Mouse (Mus musculus): ENCODE measurements around the gene Gls2. TPM values are rescaled to one million over a fixed set of nuclear protein-coding genes. Genes with fewer than 3 reads are reported as not detected.
"Not testable (repeated sequence)": the region's sequence is repeated elsewhere in the genome, so short reads cannot be mapped to it uniquely, and the experiment has no call there.

The Gls2 gene
- polyA plus RNA-seq, 1 experiment from 2014 or later = 1.3 TPM

- WGBS (ENCODE audit: insufficient replicate concordance) = 92% methylated on average over 10 of the region's 10 CpGs
- not testable (repeated sequence) for ATAC-seq (replicated peaks; ENCODE audit: insufficient number of reproducible peaks, low FRiP score, low TSS enrichment); H3K27ac ChIP-seq (ENCODE audit: low read depth, low read length); H3K9me3 ChIP-seq (replicated peaks; ENCODE audit: control insufficient read depth, low read length); H3K4me3 ChIP-seq (ENCODE audit: low read depth, low read length); H3K9ac ChIP-seq (ENCODE audit: low read depth, low read length); H3K27me3 ChIP-seq (ENCODE audit: control insufficient read depth, insufficient read depth, low read length); H3K36me3 ChIP-seq (ENCODE audit: control insufficient read depth, insufficient read depth, low read length); H3K4me2 ChIP-seq
- peaks cover 16% of the 10 kb centered on the region for H3K4me1 ChIP-seq (ENCODE audit: control insufficient read depth, insufficient read depth, low read length)
Observed at GRCm38 (mm10) chr10:128171348-128171747, 22.9 kb upstream of the Gls2 start.

- Histone ChIP-seq H3K4me1 (ENCODE audit: control insufficient read depth, insufficient read depth, low read length) (peaks cover 18% of the 10 kb centered on the region), H3K9me3 (replicated peaks; ENCODE audit: control insufficient read depth, low read length) (no peaks in the 10 kb centered on the region), H3K27me3 (ENCODE audit: control insufficient read depth, insufficient read depth, low read length) (no peaks in the 10 kb centered on the region), H3K36me3 (ENCODE audit: control insufficient read depth, insufficient read depth, low read length) (no peaks in the 10 kb centered on the region), H3K27ac (ENCODE audit: low read depth, low read length) (peak overlapping the region; percentile 91), H3K4me2 (peak overlapping the region; percentile 85), H3K4me3 (ENCODE audit: low read depth, low read length) (peak overlapping the region; percentile 69), H3K9ac (ENCODE audit: low read depth, low read length) (peak overlapping the region; percentile 75)
- no peak for ATAC-seq (replicated peaks; ENCODE audit: insufficient number of reproducible peaks, low FRiP score, low TSS enrichment)
- WGBS (ENCODE audit: insufficient replicate concordance) = 10% methylated on average over 3 of the region's 3 CpGs
Observed at GRCm38 (mm10) chr10:128175302-128175701, 19.0 kb upstream of the Gls2 start.

GRCm38 (mm10) chr10:128175996-128176755, 18.1 kb upstream of the Gls2 start:
- H3K9me3 ChIP-seq (replicated peaks; ENCODE audit: control insufficient read depth, low read length) = no peaks in the 10 kb centered on the region
- H3K27me3 ChIP-seq (ENCODE audit: control insufficient read depth, insufficient read depth, low read length) = no peaks in the 10 kb centered on the region
- ATAC-seq (replicated peaks; ENCODE audit: insufficient number of reproducible peaks, low FRiP score, low TSS enrichment) = peak; percentile 84
- H3K9ac ChIP-seq (ENCODE audit: low read depth, low read length) = peak overlapping the region; percentile 75
- WGBS (ENCODE audit: insufficient replicate concordance) = under 1% methylated on average over 17 of the region's 17 CpGs
- H3K4me3 ChIP-seq (ENCODE audit: low read depth, low read length) = peak overlapping the region; percentile 69
- no peaks in the 10 kb centered on the region for H3K36me3 ChIP-seq (ENCODE audit: control insufficient read depth, insufficient read depth, low read length)
- peak overlapping the region; percentile 91 for H3K27ac ChIP-seq (ENCODE audit: low read depth, low read length)
- H3K4me2 ChIP-seq = peak overlapping the region; percentile 85
- peaks cover 18% of the 10 kb centered on the region for H3K4me1 ChIP-seq (ENCODE audit: control insufficient read depth, insufficient read depth, low read length)

- H3K9me3 ChIP-seq (replicated peaks; ENCODE audit: control insufficient read depth, low read length) = no peaks in the 10 kb centered on the region
- peaks cover 18% of the 10 kb centered on the region for H3K4me1 ChIP-seq (ENCODE audit: control insufficient read depth, insufficient read depth, low read length)
- H3K4me3 ChIP-seq (ENCODE audit: low read depth, low read length) = no peak overlapping the region
- 74% methylated on average over 4 of the region's 4 CpGs for WGBS (ENCODE audit: insufficient replicate concordance)
- no peaks in the 10 kb centered on the region for H3K27me3 ChIP-seq (ENCODE audit: control insufficient read depth, insufficient read depth, low read length)
- no peak for ATAC-seq (replicated peaks; ENCODE audit: insufficient number of reproducible peaks, low FRiP score, low TSS enrichment)
- no peak overlapping the region for H3K27ac ChIP-seq (ENCODE audit: low read depth, low read length)
- H3K36me3 ChIP-seq (ENCODE audit: control insufficient read depth, insufficient read depth, low read length) = no peaks in the 10 kb centered on the region
- H3K4me2 ChIP-seq = no peak overlapping the region
- no peak overlapping the region for H3K9ac ChIP-seq (ENCODE audit: low read depth, low read length)
Observed at GRCm38 (mm10) chr10:128177316-128177715, 16.9 kb upstream of the Gls2 start.

- Histone ChIP-seq H3K36me3 (ENCODE audit: control insufficient read depth, insufficient read depth, low read length) (no peaks in the 10 kb centered on the region), H3K4me2 (peak within 1 kb of the TSS; percentile 61), H3K9ac (ENCODE audit: low read depth, low read length) (peak within 1 kb of the TSS; percentile 68), H3K27me3 (ENCODE audit: control insufficient read depth, insufficient read depth, low read length) (no peaks in the 10 kb centered on the region), H3K4me1 (ENCODE audit: control insufficient read depth, insufficient read depth, low read length) (peaks cover 7% of the 10 kb centered on the region), H3K4me3 (ENCODE audit: low read depth, low read length) (peak within 1 kb of the TSS; percentile 28), H3K27ac (ENCODE audit: low read depth, low read length) (peak within 1 kb of the TSS; percentile 80), H3K9me3 (replicated peaks; ENCODE audit: control insufficient read depth, low read length) (no peaks in the 10 kb centered on the region)
- 2% methylated on average over 6 of the region's 6 CpGs for WGBS (ENCODE audit: insufficient replicate concordance)
- no peak for ATAC-seq (replicated peaks; ENCODE audit: insufficient number of reproducible peaks, low FRiP score, low TSS enrichment)
Observed at GRCm38 (mm10) chr10:128179989-128180388, 14.3 kb upstream of the Gls2 start, which contains the start of gene Rbms2. TSS of gene Rbms2 (minus strand) at chr10:128180297.

- H3K9me3 ChIP-seq (replicated peaks; ENCODE audit: control insufficient read depth, low read length) = no peaks in the 10 kb centered on the region
- no peaks in the 10 kb centered on the region for H3K4me1 ChIP-seq (ENCODE audit: control insufficient read depth, insufficient read depth, low read length)
- H3K4me3 ChIP-seq (ENCODE audit: low read depth, low read length) = no peak overlapping the region
- no peak overlapping the region for H3K27ac ChIP-seq (ENCODE audit: low read depth, low read length)
- H3K9ac ChIP-seq (ENCODE audit: low read depth, low read length) = no peak overlapping the region
- no peaks in the 10 kb centered on the region for H3K36me3 ChIP-seq (ENCODE audit: control insufficient read depth, insufficient read depth, low read length)
- H3K27me3 ChIP-seq (ENCODE audit: control insufficient read depth, insufficient read depth, low read length) = no peaks in the 10 kb centered on the region
- H3K4me2 ChIP-seq = no peak overlapping the region
- no peak for ATAC-seq (replicated peaks; ENCODE audit: insufficient number of reproducible peaks, low FRiP score, low TSS enrichment)
- 79% methylated on average over 2 of the region's 2 CpGs for WGBS (ENCODE audit: insufficient replicate concordance)
Observed at GRCm38 (mm10) chr10:128184296-128184695, 10.0 kb upstream of the Gls2 start.

- Histone ChIP-seq H3K4me3 (ENCODE audit: low read depth, low read length) (no peak overlapping the region), H3K27ac (ENCODE audit: low read depth, low read length) (no peak overlapping the region), H3K27me3 (ENCODE audit: control insufficient read depth, insufficient read depth, low read length) (no peaks in the 10 kb centered on the region), H3K36me3 (ENCODE audit: control insufficient read depth, insufficient read depth, low read length) (no peaks in the 10 kb centered on the region), H3K4me2 (no peak overlapping the region), H3K9ac (ENCODE audit: low read depth, low read length) (no peak overlapping the region), H3K4me1 (ENCODE audit: control insufficient read depth, insufficient read depth, low read length) (no peaks in the 10 kb centered on the region), H3K9me3 (replicated peaks; ENCODE audit: control insufficient read depth, low read length) (no peaks in the 10 kb centered on the region)
- 73% methylated on average over 6 of the region's 6 CpGs for WGBS (ENCODE audit: insufficient replicate concordance)
- no peak for ATAC-seq (replicated peaks; ENCODE audit: insufficient number of reproducible peaks, low FRiP score, low TSS enrichment)
Observed at GRCm38 (mm10) chr10:128185277-128185940, 8.8 kb upstream of the Gls2 start.

- H3K4me3 ChIP-seq (ENCODE audit: low read depth, low read length) = no peak overlapping the region
- no peak overlapping the region for H3K9ac ChIP-seq (ENCODE audit: low read depth, low read length)
- H3K36me3 ChIP-seq (ENCODE audit: control insufficient read depth, insufficient read depth, low read length) = no peaks in the 10 kb centered on the region
- 37% methylated on average over 2 of the region's 2 CpGs for WGBS (ENCODE audit: insufficient replicate concordance)
- no peak overlapping the region for H3K4me2 ChIP-seq
- H3K27ac ChIP-seq (ENCODE audit: low read depth, low read length) = no peak overlapping the region
- H3K9me3 ChIP-seq (replicated peaks; ENCODE audit: control insufficient read depth, low read length) = no peaks in the 10 kb centered on the region
- H3K27me3 ChIP-seq (ENCODE audit: control insufficient read depth, insufficient read depth, low read length) = no peaks in the 10 kb centered on the region
- H3K4me1 ChIP-seq (ENCODE audit: control insufficient read depth, insufficient read depth, low read length) = no peaks in the 10 kb centered on the region
- peak; percentile 47; the same call in 1 of the 2 replicates for ATAC-seq (replicated peaks; ENCODE audit: insufficient number of reproducible peaks, low FRiP score, low TSS enrichment)
Observed at GRCm38 (mm10) chr10:128185959-128186358, 8.3 kb upstream of the Gls2 start.
